Mouse (Mus musculus): Measurements from ENCODE around the gene Colca2.

DNA sequence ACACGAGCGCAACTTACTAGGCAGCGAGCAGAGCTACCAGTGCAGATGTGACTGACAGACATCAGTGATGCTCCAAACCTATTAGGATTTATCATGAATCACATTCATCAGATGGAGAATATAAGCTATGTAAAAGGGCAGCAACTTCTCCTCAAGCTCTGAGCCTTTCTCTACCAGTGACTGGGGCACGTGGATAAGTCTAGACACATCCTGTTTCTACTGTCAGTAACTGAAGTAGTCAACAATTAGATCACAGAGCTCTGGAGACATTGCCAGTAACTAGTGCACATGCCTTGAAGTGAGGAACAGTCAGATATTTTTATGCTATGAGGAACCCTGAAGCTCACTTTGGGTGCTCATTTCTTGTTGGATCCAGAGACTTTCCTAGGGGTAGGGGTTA lies 39.0 kb upstream of the Colca2 start:
- no peak for TF ChIP-seq CTCF (conservative IDR thresholded peaks at IDR 0.05; ENCODE audit: low read length)
- TF ChIP-seq POU5F1 (IDR thresholded peaks at IDR 0.05; ENCODE audit: borderline replicate concordance, low read length) = no peak
